In genomic region chr13:35016067-35016466, GRCm38 (mm10) we compare ENCODE assay signal across 34 mouse cellular contexts. TPM values are rescaled to one million over a fixed set of nuclear protein-coding genes. Genes with fewer than 3 reads are reported as not detected.
"Had no signal": no experiment of that assay in that cellular context is flagged by ENCODE, and none has a peak within 500 bp of the region (broad histone marks: within the 10 kb centered on the region; RNA-seq: fewer than 3 reads in every experiment).

No protein-coding gene starts in this region.

- H3K4me1 ChIP-seq: limb, embryonic 10.5 days; limb, embryonic 12.5 days; limb, embryonic 13.5 days; limb, embryonic 15.5 days; lung, embryonic 15.5 days; megakaryocyte, embryonic 14.5 days; midbrain, embryonic 10.5 days; midbrain, embryonic 12.5 days; midbrain, embryonic 13.5 days; midbrain, embryonic 15.5 days had no signal

- ATAC-seq: lung, postnatal 0 days; midbrain, embryonic 13.5 days; midbrain, embryonic 15.5 days; midbrain, embryonic 16.5 days had no signal

- H3K4me3 ChIP-seq: left cerebral cortex, adult 2 months; limb, embryonic 10.5 days; limb, embryonic 12.5 days; limb, embryonic 13.5 days; limb, embryonic 15.5 days; liver, embryonic 13.5 days; liver, embryonic 15.5 days; lung, embryonic 15.5 days; megakaryocyte, embryonic 14.5 days; midbrain, embryonic 10.5 days; midbrain, embryonic 12.5 days; midbrain, embryonic 13.5 days; midbrain, embryonic 15.5 days; myocyte had no signal

- DNase-seq: left cerebral cortex, postnatal 4 days; liver; liver, embryonic 13.5 days; lung, adult 18-20 months; lung, adult 2 months; lung, embryonic 14.5 days; lung, postnatal 10 days; lung, postnatal 14 days; lung, postnatal 36 days; lung, postnatal 4 days; midbrain, embryonic 14.5 days had no signal

- H3K27ac ChIP-seq: left cerebral cortex, adult 2 months; limb, embryonic 10.5 days; limb, embryonic 12.5 days; limb, embryonic 13.5 days; limb, embryonic 15.5 days; liver, embryonic 13.5 days; liver, embryonic 14.5 days; liver, embryonic 15.5 days; lung, embryonic 15.5 days; macrophage; midbrain, embryonic 10.5 days; midbrain, embryonic 12.5 days; midbrain, embryonic 13.5 days; midbrain, embryonic 15.5 days had no signal

- H3K9me3 ChIP-seq: limb, embryonic 10.5 days; limb, embryonic 12.5 days; limb, embryonic 15.5 days; liver, embryonic 13.5 days; liver, embryonic 15.5 days; lung, embryonic 15.5 days; midbrain, embryonic 13.5 days; midbrain, embryonic 15.5 days had no signal

- H3K4me2 ChIP-seq: limb, embryonic 12.5 days; limb, embryonic 13.5 days; limb, embryonic 15.5 days; liver, embryonic 13.5 days; liver, embryonic 15.5 days; lung, embryonic 14.5 days; lung, embryonic 15.5 days; midbrain, embryonic 11.5 days; midbrain, embryonic 12.5 days; midbrain, embryonic 13.5 days; midbrain, embryonic 15.5 days had no signal

- H3K36me3 ChIP-seq: limb, embryonic 10.5 days; limb, embryonic 12.5 days; limb, embryonic 13.5 days; limb, embryonic 15.5 days; liver, embryonic 13.5 days; liver, embryonic 15.5 days; lung, embryonic 15.5 days; midbrain, embryonic 10.5 days; midbrain, embryonic 12.5 days; midbrain, embryonic 13.5 days; midbrain, embryonic 15.5 days had no signal

- H3K27me3 ChIP-seq: limb, embryonic 12.5 days; limb, embryonic 13.5 days; limb, embryonic 15.5 days; liver, embryonic 13.5 days; liver, embryonic 15.5 days; lung, embryonic 15.5 days; megakaryocyte, embryonic 14.5 days; midbrain, embryonic 12.5 days; midbrain, embryonic 13.5 days; midbrain, embryonic 15.5 days had no signal

- H3K9ac ChIP-seq: limb, embryonic 12.5 days; limb, embryonic 13.5 days; limb, embryonic 15.5 days; liver, embryonic 13.5 days; liver, embryonic 14.5 days; liver, embryonic 15.5 days; lung, embryonic 14.5 days; lung, embryonic 15.5 days; midbrain, embryonic 12.5 days; midbrain, embryonic 13.5 days; midbrain, embryonic 15.5 days had no signal

RNA-seq across cellular contexts. Expression of gene Eci3, which starts 52.5 kb away (rescaled TPM):
- total RNA-seq: megakaryocyte progenitor cell, adult 5-6 weeks; megakaryocyte, adult 5-6 weeks; megakaryocyte-erythroid progenitor cell, adult 5-6 weeks; midbrain, postnatal 0 days; monocyte, adult 5-6 weeks had no signal
- polyA plus RNA-seq: limb, embryonic 10.5 days; liver, embryonic 15.5 days; lung, adult 2 months; macrophage; myocyte had no signal
